Mouse (Mus musculus): ENCODE measurements around the gene 1110059E24Rik. TPM values are rescaled to one million over a fixed set of nuclear protein-coding genes. Genes with fewer than 3 reads are reported as not detected.

Gene 1110059E24Rik
- total and polyA plus RNA-seq, 2 experiments from 2014 or later: 26.3 to 56.6 TPM

DNA sequence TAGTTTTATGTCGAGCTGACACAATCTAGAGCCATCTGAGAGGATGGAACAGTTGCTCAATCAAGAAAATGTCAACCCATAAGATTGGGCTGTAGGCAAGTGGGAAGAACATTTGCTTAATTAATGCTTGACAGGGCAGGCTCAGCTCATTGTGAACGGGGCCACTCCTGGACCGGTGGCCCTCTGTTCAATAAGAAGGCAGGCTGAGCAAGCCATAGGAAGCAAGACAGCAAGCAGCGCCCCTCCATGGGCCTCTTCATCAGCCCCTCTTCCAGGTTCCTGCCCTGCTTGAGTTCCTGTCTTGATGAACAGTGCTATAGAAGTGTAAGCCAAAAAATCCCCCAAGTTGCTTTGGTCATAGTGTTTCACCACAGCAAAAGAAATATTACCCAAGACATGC is 65.2 kb downstream of the 1110059E24Rik start:
- WGBS: 61% methylated on average over 4 of the region's 4 CpGs
- no peaks in the 10 kb centered on the region for H3K9me3 ChIP-seq (ENCODE audit: low read length)
- no peak for DNase-seq (ENCODE audit: low spot score)
- no peak overlapping the region for H3K9ac ChIP-seq (replicated peaks; ENCODE audit: low read length, poor library complexity, severe bottlenecking)
- H3K4me1 ChIP-seq (ENCODE audit: insufficient read depth, low read length): no peaks in the 10 kb centered on the region
- ATAC-seq (ENCODE audit: low FRiP score): no peak
- no peak overlapping the region for H3K4me3 ChIP-seq (ENCODE audit: low read depth, low read length)
- H3K27me3 ChIP-seq (ENCODE audit: insufficient read depth, low read length): no peaks in the 10 kb centered on the region
- H3K4me2 ChIP-seq (ENCODE audit: low read depth, low read length, poor library complexity, severe bottlenecking): no peak overlapping the region
- H3K27ac ChIP-seq (ENCODE audit: low read depth, low read length): no peak overlapping the region
- no peaks in the 10 kb centered on the region for H3K36me3 ChIP-seq (ENCODE audit: insufficient read depth, low read length)
- no peak for TF ChIP-seq CTCF (IDR thresholded peaks at IDR 0.05)

DNA sequence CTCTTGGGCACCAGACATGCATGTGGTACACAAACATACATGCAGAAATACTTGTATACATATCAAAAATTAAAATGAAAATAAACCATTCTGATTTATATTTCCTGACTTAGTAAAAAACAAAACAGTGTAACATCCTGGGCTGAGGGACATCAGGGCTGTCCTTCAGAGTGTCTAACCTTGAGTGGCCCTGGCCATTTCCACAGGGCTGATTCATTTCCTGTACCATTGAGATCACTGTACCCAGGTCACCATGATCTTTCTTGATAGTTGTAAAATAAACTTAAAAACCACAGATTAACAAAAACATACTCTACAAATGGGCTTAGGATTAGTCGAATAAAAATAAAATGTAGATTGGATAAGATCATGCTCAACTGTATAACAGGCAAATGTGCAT is 66.2 kb downstream of the 1110059E24Rik start:
- no peaks in the 10 kb centered on the region for H3K27me3 ChIP-seq (ENCODE audit: insufficient read depth, low read length)
- 98% methylated on average over 1 of the region's 1 CpGs for WGBS
- H3K4me1 ChIP-seq (ENCODE audit: insufficient read depth, low read length): no peaks in the 10 kb centered on the region
- TF ChIP-seq CTCF (IDR thresholded peaks at IDR 0.05): no peak
- H3K4me3 ChIP-seq (ENCODE audit: low read depth, low read length): no peak overlapping the region
- no peaks in the 10 kb centered on the region for H3K9me3 ChIP-seq (ENCODE audit: low read length)
- no peak for ATAC-seq (ENCODE audit: low FRiP score)
- H3K4me2 ChIP-seq (ENCODE audit: low read depth, low read length, poor library complexity, severe bottlenecking): no peak overlapping the region
- no peaks in the 10 kb centered on the region for H3K36me3 ChIP-seq (ENCODE audit: insufficient read depth, low read length)
- no peak for DNase-seq (ENCODE audit: low spot score)
- H3K27ac ChIP-seq (ENCODE audit: low read depth, low read length): no peak overlapping the region
- no peak overlapping the region for H3K9ac ChIP-seq (replicated peaks; ENCODE audit: low read length, poor library complexity, severe bottlenecking)

DNA sequence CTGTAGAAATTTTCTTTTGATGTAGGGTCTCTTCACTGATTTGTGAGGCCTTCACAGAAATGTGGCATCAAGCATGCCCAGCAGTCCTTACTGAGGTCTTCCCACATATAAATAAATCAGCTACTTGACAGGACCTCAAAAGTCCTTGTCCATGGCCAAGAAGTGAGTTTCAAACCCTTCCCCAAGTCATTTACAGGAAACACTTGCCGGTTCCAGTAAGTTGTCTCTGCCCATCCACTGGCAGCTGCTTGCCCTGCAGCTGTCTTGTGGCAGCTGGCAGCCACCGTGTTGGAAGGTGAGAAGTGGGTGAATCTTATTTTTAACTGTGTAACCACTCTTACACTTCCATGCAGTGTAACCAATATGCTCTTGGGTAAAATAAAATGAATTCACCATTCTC is 66.9 kb downstream of the 1110059E24Rik start:
- no peak for DNase-seq (ENCODE audit: low spot score)
- no peak overlapping the region for H3K4me3 ChIP-seq (ENCODE audit: low read depth, low read length)
- H3K4me2 ChIP-seq (ENCODE audit: low read depth, low read length, poor library complexity, severe bottlenecking): no peak overlapping the region
- 90% methylated on average over 2 of the region's 2 CpGs for WGBS
- no peak overlapping the region for H3K9ac ChIP-seq (replicated peaks; ENCODE audit: low read length, poor library complexity, severe bottlenecking)
- H3K27me3 ChIP-seq (ENCODE audit: insufficient read depth, low read length): no peaks in the 10 kb centered on the region
- no peaks in the 10 kb centered on the region for H3K4me1 ChIP-seq (ENCODE audit: insufficient read depth, low read length)
- no peak overlapping the region for H3K27ac ChIP-seq (ENCODE audit: low read depth, low read length)
- no peaks in the 10 kb centered on the region for H3K36me3 ChIP-seq (ENCODE audit: insufficient read depth, low read length)
- TF ChIP-seq CTCF (IDR thresholded peaks at IDR 0.05): no peak
- ATAC-seq (ENCODE audit: low FRiP score): no peak
- no peaks in the 10 kb centered on the region for H3K9me3 ChIP-seq (ENCODE audit: low read length)

DNA sequence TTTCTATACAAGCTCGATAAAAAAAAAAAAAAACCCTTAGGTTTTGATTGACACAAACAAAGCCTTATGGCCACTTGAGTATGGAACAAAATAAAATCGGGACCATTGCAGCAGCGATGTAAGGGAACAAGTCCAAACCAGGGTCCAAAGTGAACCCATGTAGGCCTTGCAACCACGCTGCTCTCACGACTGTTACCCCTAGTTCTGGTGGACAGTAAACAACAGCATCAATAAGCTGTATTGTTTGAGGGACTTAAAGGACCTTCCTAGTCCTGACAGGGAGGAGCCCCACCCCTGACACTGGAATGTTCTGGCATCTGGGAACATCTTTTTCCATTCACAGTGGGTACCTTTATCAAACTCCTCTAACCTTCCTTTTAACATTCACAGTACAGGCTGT is 68.8 kb downstream of the 1110059E24Rik start:
- Histone ChIP-seq H3K9ac (replicated peaks; ENCODE audit: low read length, poor library complexity, severe bottlenecking) (no peak overlapping the region), H3K27ac (ENCODE audit: low read depth, low read length) (no peak overlapping the region), H3K27me3 (ENCODE audit: insufficient read depth, low read length) (no peaks in the 10 kb centered on the region), H3K4me1 (ENCODE audit: insufficient read depth, low read length) (no peaks in the 10 kb centered on the region), H3K4me2 (ENCODE audit: low read depth, low read length, poor library complexity, severe bottlenecking) (no peak overlapping the region), H3K36me3 (ENCODE audit: insufficient read depth, low read length) (no peaks in the 10 kb centered on the region), H3K9me3 (ENCODE audit: low read length) (no peaks in the 10 kb centered on the region), H3K4me3 (ENCODE audit: low read depth, low read length) (no peak overlapping the region)
- TF ChIP-seq CTCF (IDR thresholded peaks at IDR 0.05): no peak
- WGBS: 80% methylated on average over 5 of the region's 5 CpGs
- ATAC-seq (ENCODE audit: low FRiP score) (no peak), DNase-seq (ENCODE audit: low spot score) (no peak)

DNA sequence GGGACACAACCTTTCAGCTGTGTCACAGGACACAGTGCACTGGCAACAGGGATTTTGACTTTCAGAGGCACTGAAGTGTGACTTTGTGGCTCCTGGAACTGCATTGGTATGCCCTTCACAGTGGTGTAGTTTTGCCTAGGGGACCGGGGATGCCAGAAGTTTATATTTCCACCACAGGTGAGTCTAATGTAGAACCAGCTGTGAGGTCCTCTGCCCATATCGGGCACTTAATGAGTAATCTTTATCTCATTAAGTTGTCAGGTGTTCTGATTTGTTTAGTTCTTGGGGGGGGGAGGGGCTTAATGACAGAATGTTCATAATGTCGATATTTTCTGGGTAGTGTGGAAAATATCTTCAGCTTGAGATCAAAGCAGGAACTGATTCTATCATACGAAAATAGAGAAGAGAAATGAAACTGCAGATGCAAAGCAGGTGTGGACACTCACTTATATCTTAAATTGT is 69.2 kb downstream of the 1110059E24Rik start:
- ATAC-seq (ENCODE audit: low FRiP score) (no peak), DNase-seq (ENCODE audit: low spot score) (no peak)
- Histone ChIP-seq H3K9me3 (ENCODE audit: low read length) (no peaks in the 10 kb centered on the region), H3K27ac (ENCODE audit: low read depth, low read length) (no peak overlapping the region), H3K4me2 (ENCODE audit: low read depth, low read length, poor library complexity, severe bottlenecking) (no peak overlapping the region), H3K9ac (replicated peaks; ENCODE audit: low read length, poor library complexity, severe bottlenecking) (no peak overlapping the region), H3K27me3 (ENCODE audit: insufficient read depth, low read length) (no peaks in the 10 kb centered on the region), H3K36me3 (ENCODE audit: insufficient read depth, low read length) (no peaks in the 10 kb centered on the region), H3K4me3 (ENCODE audit: low read depth, low read length) (no peak overlapping the region), H3K4me1 (ENCODE audit: insufficient read depth, low read length) (no peaks in the 10 kb centered on the region)
- no peak for TF ChIP-seq CTCF (IDR thresholded peaks at IDR 0.05)
- 91% methylated on average over 4 of the region's 4 CpGs for WGBS

DNA sequence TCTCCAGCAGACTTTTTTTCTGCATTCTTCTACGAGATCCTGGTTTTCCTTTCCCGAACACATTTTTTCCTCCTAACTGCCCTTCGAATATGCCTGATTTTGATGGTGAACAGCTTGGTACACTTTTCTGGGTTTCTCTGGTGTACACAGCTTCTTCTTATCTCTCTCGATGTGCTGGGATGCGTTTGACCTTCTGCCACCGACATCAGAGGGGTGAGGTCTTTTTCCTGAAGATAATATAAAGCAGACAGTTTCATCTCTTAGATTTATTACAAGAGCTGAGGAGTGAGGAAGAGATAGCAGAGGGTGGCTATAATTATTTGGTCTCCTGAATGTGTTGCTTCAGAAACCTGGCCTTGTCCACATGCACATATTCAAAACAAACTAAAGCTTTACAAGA is 71.4 kb downstream of the 1110059E24Rik start:
- H3K4me1 ChIP-seq (ENCODE audit: insufficient read depth, low read length): no peaks in the 10 kb centered on the region
- H3K27ac ChIP-seq (ENCODE audit: low read depth, low read length): no peak overlapping the region
- no peak for ATAC-seq (ENCODE audit: low FRiP score)
- TF ChIP-seq CTCF (IDR thresholded peaks at IDR 0.05): no peak
- no peak for DNase-seq (ENCODE audit: low spot score)
- 82% methylated on average over 6 of the region's 6 CpGs for WGBS
- H3K9ac ChIP-seq (replicated peaks; ENCODE audit: low read length, poor library complexity, severe bottlenecking): no peak overlapping the region
- H3K4me2 ChIP-seq (ENCODE audit: low read depth, low read length, poor library complexity, severe bottlenecking): no peak overlapping the region
- no peak overlapping the region for H3K4me3 ChIP-seq (ENCODE audit: low read depth, low read length)
- H3K36me3 ChIP-seq (ENCODE audit: insufficient read depth, low read length): no peaks in the 10 kb centered on the region
- no peaks in the 10 kb centered on the region for H3K27me3 ChIP-seq (ENCODE audit: insufficient read depth, low read length)
- H3K9me3 ChIP-seq (ENCODE audit: low read length): no peaks in the 10 kb centered on the region
